Mouse (Mus musculus): ENCODE measurements around the gene Xpo6.

DNA sequence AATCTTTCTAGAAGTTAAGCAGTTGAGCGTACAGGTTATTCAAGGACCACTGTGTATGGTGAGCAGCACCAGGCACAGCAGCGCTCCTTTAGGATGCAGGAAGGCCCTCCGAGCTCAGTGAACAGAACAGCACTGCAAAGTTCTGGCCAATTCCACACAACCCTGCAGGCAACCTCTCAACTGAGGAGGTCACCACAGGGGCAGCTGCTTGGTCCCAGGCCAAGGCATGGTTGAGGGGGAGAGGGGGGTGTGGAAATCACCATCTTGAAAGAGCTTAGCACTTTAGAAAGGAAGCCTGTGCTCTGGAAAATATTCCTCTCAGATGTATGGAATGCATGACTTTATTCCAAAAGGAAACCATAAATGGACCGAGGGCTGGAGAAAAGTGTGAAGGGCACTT lies 78.8 kb downstream of the Xpo6 start:
- no peak for TF ChIP-seq GATA1 (IDR thresholded peaks at IDR 0.05; ENCODE audit: borderline replicate concordance, low read length)
- no peak for TF ChIP-seq FLI1 (IDR thresholded peaks at IDR 0.05; ENCODE audit: low read length)
